Mouse (Mus musculus) ZHBTc4 (cell line): ENCODE data around the gene Zbtb24.

Experiments used
- DNase-seq: peaks from one replicate; pipeline ENCODE4 v3.0.0-alpha.2; 2011; ENCODE audit warnings: low read depth, low spot score

Gene Zbtb24

DNA sequence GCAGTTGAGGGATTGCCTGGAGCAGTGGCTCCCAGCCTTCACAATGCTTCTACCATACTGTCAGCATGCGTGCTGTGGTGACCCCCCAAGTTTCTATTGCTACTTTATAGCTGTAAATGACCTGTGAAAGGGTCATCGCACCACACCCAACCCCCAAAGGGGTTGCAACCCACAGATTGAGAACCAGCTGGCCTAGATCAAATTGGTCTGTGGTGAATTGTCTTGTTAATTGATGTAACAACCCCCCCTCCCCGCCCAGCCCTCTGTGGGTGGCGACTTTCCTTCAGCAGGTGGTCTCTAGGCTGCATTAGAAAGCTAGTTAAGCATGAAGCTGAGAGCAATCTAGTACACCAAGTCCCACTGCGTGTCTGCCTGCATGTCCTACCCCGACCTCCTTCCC lies 17.1 kb downstream of the Zbtb24 start:
- peak; percentile 93 for DNase-seq

DNA sequence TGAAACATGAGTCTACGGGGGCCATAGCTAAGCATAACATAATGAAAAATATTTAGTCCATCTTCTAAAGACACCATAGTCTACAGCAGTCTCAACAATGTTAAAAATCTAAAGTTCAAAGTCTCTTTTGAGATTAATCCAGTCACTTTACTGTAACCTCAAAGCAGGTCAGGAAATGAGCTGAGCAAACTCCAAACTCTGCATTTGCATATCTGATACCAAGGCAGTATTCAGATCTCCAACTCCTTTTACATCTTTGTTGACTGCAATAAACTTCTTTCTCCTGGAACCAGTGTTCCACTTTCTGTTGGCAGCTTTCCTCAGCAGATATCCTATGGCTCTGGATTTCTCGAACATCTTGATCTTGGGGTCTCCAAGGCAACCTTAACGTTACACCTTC lies 20.5 kb downstream of the Zbtb24 start:
- no peak for DNase-seq

DNA sequence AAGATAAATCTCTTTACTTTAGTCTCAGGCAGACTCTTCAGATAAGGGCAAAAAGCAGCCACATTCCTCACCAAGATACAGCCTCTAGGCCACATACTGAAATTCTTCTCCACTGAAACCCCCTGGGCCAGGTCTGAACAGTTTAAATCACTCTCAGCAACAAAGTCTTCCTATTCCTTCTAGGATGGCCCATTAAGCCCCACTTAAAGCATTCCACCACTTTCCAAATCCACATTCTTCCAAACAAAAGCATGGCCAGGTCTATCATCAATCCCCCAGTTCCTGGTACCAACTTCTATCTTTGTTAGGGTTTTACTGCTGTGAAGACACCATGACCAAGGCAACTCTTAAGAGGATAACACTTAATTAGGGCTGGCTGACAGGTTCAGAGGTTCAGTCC lies 22.4 kb downstream of the Zbtb24 start:
- peak; percentile 85 for DNase-seq

GRCm38 (mm10) chr10:41472962-41473481 lies 22.8 kb downstream of the Zbtb24 start:
- DNase-seq: peak; percentile 85

DNA sequence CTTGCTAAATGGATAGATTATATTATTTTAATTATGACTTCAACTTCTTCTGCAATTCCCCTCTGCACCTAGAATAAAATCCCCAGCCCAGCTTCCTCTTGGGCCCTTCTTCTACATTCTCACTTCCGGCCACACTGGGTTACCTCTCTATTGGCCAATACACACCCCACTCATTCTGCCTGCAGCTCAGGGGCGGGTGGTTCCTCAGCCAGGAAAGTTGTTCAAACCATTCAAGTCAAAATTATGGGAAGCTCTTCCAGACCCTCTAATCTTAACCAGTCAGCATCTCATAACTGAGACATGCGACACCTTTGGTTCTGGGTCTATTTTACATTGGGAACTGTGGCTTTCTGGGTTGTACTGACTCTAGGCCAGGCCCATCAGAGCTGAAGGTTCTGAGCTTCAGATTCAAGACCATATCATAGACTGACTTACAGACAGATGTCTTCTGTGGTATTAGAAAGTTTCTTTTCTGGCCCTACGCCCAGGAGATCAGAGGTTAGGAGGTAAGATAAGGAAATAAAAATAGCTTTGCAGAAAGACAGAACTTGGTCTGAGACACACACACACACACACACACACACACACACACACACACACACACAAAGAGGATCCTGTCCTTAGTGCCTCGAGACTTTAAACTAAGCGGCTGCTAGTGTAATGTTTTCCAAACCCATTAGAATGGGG lies 23.7 kb downstream of the Zbtb24 start:
- DNase-seq: no peak

GRCm38 (mm10) chr10:41474981-41475391 lies 24.8 kb downstream of the Zbtb24 start:
- DNase-seq: no peak

DNA sequence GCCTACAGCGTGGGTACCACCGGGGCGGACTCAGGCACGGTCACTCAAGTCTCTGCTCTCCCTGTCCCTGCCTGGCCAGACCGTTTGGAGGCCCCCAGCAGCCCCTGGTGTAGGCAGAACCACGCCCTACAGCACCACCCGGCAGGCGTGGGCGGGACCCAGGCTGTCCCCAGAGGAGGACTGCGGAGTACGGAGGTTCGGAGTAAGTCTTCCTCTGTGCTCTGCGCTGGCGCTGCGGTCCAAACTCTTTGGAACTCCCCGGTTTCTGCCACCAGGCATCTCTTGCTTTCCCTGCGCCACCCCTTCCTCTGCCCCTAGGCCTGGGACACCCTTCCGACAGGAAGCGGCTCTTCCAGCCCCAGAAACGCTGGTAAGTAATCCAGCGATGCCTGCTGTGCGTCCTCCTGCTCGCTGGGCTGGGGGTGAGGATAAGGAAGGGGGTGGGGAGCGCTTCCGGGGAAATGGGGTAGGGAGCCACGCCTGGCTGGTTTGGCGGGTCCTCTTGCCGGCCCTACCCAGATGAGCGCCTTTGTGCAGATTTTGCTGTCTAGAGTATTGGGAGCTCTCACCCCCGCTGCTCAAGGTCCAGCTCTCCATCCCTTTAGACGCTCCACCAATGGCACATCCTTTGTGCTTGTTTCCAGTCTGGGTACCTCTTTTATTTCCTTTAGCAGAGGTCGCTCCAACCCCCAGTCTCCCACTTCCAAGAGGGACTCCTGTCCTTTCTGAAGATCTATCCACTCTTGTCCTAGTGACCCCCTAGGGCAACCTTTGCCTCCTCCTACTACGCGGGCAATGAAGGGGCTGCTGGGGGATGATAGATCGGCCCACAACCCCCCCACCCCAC lies 26.2 kb downstream of the Zbtb24 start, which contains the start of gene Mical1:
TSS of gene Mical1 (plus strand) at position 144 of the 847 bp plus-strand sequence.
- DNase-seq: peak; percentile 72

- DNase-seq: no peak
Observed at GRCm38 (mm10) chr10:41477018-41477277, 26.8 kb downstream of the Zbtb24 start.

DNA sequence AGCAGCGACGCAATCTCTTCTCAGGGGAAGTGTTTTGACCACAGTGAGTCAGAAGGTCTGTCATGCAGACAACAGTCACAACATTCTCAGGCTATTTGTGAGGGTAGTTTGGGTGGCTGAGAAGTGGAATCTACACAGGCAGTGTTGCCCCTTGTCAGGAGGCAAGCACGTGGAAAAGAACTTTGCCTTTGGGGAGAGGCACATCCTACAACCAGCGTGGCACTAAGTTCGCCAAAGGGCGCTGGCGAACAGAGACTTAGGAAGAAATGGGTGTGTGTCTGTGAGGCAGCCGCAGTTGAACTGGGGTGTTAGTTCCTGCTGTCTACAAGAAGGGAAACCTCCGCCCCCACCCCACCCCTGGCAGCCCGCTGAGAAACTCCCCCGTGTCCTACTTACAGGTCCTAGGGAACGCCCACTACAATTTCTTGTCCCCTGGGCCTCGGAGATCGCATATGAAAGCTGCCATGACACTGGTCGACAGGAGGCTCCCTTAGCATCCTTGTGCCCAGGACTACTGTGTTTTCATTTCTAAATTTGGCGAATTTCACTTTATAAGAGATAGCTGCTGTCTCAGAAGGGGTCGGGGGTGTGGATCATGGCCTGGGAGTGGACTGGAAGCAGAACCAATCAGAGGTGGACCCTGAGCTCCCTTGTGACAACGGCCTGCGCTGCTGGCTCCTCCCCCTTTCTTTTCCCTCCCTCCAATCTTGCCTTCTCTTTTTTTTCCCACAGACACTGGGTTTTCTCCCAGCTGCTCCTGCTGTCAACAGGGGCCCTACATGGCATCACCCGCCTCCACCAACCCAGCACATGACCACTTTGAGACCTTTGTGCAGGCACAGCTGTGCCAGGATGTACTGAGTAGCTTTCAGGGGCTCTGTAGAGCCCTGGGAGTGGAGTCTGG lies 27.3 kb downstream of the Zbtb24 start:
- peak; percentile 85 for DNase-seq

- no peak for DNase-seq
Observed at GRCm38 (mm10) chr10:41479961-41480360, 29.8 kb downstream of the Zbtb24 start.

- DNase-seq: peak; percentile 70
Observed at GRCm38 (mm10) chr10:41480938-41481880, 31.0 kb downstream of the Zbtb24 start.

- DNase-seq: no peak
Observed at GRCm38 (mm10) chr10:41482446-41482845, 32.3 kb downstream of the Zbtb24 start.

DNA sequence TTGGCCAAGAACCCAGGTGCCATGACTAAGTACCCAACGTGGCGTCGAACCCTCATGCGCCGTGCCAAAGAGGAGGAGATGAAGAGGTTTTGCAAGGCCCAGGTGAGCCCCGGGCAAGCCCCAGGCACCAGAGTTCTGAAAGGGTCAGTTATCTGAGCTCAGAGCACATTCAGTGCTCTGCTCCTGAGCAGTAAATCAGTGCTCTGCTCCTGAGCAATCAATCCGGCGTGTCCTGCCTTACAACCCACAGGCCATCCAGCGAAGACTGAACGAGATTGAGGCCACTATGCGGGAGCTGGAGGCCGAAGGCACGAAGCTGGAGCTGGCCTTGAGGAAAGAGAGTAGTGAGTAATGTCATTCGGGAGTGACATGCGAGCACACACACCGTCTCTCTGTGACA lies 35.6 kb downstream of the Zbtb24 start:
- no peak for DNase-seq

GRCm38 (mm10) chr10:41486506-41487170 lies 36.5 kb downstream of the Zbtb24 start:
- DNase-seq: no peak

DNA sequence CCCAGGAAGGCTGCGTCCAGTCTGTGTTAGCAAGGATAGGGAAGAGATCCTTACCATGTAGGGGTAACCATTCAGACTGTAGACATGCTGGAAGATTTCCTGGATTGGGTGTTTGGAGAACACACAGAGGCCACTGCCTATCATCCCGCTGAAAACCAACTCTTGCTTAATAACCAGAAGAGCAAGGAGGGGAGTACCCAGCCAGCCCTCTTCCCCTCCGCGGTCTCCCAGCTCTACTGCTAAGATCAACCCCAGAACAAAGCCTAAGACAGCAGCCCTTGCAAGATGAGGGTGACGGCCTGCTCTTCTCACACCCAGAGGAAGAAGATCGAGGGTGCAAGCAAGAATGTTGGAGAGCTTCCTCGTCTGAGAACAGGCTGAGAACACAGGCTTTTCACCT lies 38.7 kb downstream of the Zbtb24 start:
- DNase-seq: no peak

- no peak for DNase-seq
Observed at GRCm38 (mm10) chr10:41489294-41489693, 39.1 kb downstream of the Zbtb24 start.

DNA sequence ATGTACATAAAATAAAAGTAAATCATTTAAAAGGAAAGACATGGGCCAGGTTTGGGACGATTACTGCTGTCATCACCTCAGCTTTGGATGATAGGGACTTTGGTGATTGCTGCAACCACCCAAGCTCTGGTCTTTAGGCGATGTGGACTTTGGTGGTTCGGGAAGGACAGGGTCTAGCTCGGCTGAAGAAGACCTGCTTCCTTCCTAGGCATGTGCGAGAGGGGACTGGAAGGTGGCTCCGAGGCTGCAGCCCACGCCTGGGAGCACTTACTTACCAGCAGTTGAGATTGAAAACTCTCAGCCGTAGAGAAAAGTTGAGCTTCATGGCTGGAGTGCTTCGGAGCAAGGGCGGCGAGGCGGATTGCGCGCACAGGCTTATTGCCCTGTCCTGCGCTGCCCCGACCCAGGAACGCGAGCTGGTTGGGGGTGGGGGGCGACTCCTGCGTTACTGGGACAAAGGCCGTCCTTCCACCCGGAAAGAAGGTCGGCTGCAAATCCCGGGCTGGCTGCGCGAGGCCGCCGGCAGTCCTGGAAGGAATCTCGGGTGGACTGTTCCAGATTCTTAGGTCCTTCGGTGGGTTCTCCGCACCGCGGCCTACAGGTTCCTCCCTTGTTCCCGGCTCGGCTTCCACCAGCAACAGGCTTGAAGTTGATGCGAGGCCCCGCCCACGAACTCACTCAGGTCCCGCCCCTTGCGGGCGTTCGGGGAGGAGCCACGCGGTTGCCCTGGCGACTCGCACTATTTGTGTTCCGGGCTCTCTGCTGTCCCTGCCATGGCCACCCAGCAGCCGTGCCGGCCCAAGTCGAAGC lies 39.7 kb downstream of the Zbtb24 start, which contains the start of the genes Smpd2 and Ppil6:
TSS of gene Smpd2 (minus strand) at position 662 of the 810 bp plus-strand sequence.
TSS of gene Ppil6 (plus strand) at position 732 of the 810 bp plus-strand sequence.
- peak; percentile 96 for DNase-seq

GRCm38 (mm10) chr10:41490518-41490873 lies 40.3 kb downstream of the Zbtb24 start:
- DNase-seq: no peak

DNA sequence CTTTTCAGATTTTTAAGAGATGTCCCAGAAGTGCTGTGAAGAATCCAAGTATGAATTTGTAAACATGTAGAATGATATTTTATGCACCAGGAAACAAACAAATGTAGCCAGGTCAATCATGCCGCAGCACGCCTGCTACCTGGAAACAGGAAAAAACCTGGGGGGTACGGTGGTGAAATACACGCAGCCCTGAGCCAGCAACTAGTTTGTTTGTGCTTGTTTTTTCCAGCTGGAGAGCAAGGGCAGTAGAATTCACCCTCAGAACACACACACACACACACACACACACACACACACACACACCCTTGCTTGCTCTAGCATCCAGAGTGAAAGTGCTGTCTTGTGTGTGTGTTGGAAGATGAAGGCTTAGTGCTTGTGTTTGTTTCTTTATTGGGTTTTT lies 40.9 kb downstream of the Zbtb24 start:
- no peak for DNase-seq
